Mouse (Mus musculus) heart, embryonic 16.5 days (tissue): ENCODE data around the gene Banp. TPM values are rescaled to one million over a fixed set of nuclear protein-coding genes. Genes with fewer than 3 reads are reported as not detected.

ENCODE experiments used
- ATAC-seq: fragments of 200-750 bp; cut with Nextera tagmentation; replicated peaks from 2 replicates; pipeline ENCODE4 v1.8.0; 2017; ENCODE audit warnings: moderate number of reproducible peaks; ENCODE audit not compliant: insufficient read depth, low FRiP score; ENCODE audit errors: extremely low read depth
- H3K27ac ChIP-seq: fragments of 300-500 bp; sonication (generic); 2 replicates; pipeline ENCODE4 v1.5.1; 2014; ENCODE audit warnings: mild to moderate bottlenecking, low read length, control low read depth, moderate library complexity
- H3K27me3 ChIP-seq: fragments of 300-500 bp; sonication (generic); 2 replicates; pipeline ENCODE4 v1.6.1; 2014; ENCODE audit warnings: low read length, mixed read lengths; ENCODE audit not compliant: control insufficient read depth, insufficient read depth
- H3K36me3 ChIP-seq: fragments of 300-500 bp; sonication (generic); 2 replicates; pipeline ENCODE4 v1.6.1; 2014; ENCODE audit not compliant: control insufficient read depth, insufficient read depth
- H3K4me1 ChIP-seq: fragments of 300-500 bp; sonication (generic); 2 replicates; pipeline ENCODE4 v1.6.1; 2014; ENCODE audit warnings: low read length, mixed read lengths; ENCODE audit not compliant: control insufficient read depth, insufficient read depth
- H3K4me2 ChIP-seq: fragments of 300-500 bp; sonication (generic); 2 replicates; pipeline ENCODE4 v1.6.1; 2014; ENCODE audit warnings: low read depth, mild to moderate bottlenecking, control low read depth, low read length
- H3K4me3 ChIP-seq: fragments of 300-500 bp; sonication (generic); 2 replicates; pipeline ENCODE4 v1.5.1; 2014; ENCODE audit warnings: mild to moderate bottlenecking, control low read depth, low read length
- H3K9ac ChIP-seq: fragments of 300-500 bp; sonication (generic); 2 replicates; pipeline ENCODE4 v1.6.1; 2014; ENCODE audit warnings: low read length, control low read depth
- H3K9me3 ChIP-seq: fragments of 300-500 bp; sonication (generic); replicated peaks from 2 replicates; pipeline ENCODE4 v1.6.1; 2016; ENCODE audit warnings: low read length; ENCODE audit not compliant: control insufficient read depth
- WGBS: fragments of 180-500 bp; shearing (Covaris S2); extraction: QIAGEN DNeasy Blood & Tissue Kit; methylation state at CpG from one replicate; pipeline ENCODE4 v1.1.7; 2014; 5-methylcytosine and 5-hydroxymethylcytosine counted together
- polyA plus RNA-seq: library from polyadenylated mRNA; unstranded; fragments of >200 nt; fragmentation: Nextera tagmentation; extraction: Ambion mirVana; gene quantifications from 2 replicates; pipeline ENCODE4 v1.2.1, GENCODE M21; 2015

Banp gene
- polyA plus RNA-seq, 1 experiment from 2014 or later, result 33.1 TPM

DNA sequence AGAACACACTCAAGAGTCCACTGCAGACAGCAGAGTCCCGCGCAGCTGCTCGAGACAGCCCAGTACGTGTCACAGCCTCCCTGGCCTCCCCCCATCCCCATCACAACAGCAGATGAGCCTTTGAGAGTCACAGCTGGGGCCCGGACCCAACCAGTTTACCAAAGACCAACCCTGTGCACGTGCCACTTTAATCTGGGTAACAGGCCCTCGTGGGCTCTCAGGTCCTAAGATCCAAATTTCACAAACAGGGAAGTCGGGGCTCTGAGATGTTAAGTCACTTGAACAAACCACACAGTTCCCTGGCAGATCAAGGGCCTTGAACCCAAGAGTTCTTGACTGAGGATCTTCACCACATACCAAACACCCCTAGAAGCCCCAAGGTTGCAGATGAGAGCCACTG, 28.0 kb upstream of the Banp start:
- H3K4me2 ChIP-seq, result no peak overlapping the region
- WGBS, result 72% methylated on average over 8 of the region's 8 CpGs
- H3K4me3 ChIP-seq, result no peak overlapping the region
- H3K27ac ChIP-seq, result peak overlapping the region; percentile 53
- no peaks in the 10 kb centered on the region for H3K36me3 ChIP-seq
- H3K9me3 ChIP-seq, result no peaks in the 10 kb centered on the region
- H3K9ac ChIP-seq, result no peak overlapping the region
- H3K27me3 ChIP-seq, result no peaks in the 10 kb centered on the region
- ATAC-seq, result no peak
- no peaks in the 10 kb centered on the region; the same call in 1 of the 2 replicates for H3K4me1 ChIP-seq

DNA sequence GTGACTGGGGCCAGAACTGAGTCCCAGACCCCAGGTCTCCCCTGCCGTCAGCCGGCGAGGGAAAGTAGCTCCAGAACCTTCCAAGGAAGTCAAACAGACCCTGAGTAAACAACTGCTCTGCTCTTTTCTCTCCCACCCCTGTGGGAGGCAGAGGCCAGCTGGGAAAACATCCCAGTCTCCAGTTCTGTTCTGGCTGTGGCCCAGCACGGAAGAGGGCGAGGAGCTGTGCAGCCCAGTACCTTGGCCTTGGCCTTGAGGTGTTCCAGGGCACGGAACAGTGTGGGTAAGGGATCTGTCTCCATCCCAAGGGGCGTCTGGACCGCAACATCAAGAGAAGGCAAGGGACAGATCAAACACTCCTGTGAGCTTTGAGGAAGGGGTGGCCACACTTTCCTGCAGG, 27.4 kb upstream of the Banp start:
- H3K9ac ChIP-seq, result no peak overlapping the region
- H3K9me3 ChIP-seq, result no peaks in the 10 kb centered on the region
- no peaks in the 10 kb centered on the region; the same call in 1 of the 2 replicates for H3K4me1 ChIP-seq
- H3K36me3 ChIP-seq, result no peaks in the 10 kb centered on the region
- H3K27me3 ChIP-seq, result no peaks in the 10 kb centered on the region
- WGBS, result 49% methylated on average over 8 of the region's 8 CpGs
- ATAC-seq, result peak; percentile 46; the same call in 1 of the 2 replicates
- H3K4me2 ChIP-seq, result no peak overlapping the region
- no peak overlapping the region for H3K4me3 ChIP-seq
- H3K27ac ChIP-seq, result peak overlapping the region; percentile 53

GRCm38 (mm10) chr8:121924681-121925080, 24.9 kb upstream of the Banp start:
- H3K4me2 ChIP-seq, result no peak overlapping the region
- no peak overlapping the region for H3K9ac ChIP-seq
- no peak for ATAC-seq
- H3K27me3 ChIP-seq, result no peaks in the 10 kb centered on the region
- H3K4me3 ChIP-seq, result no peak overlapping the region
- 73% methylated on average over 5 of the region's 5 CpGs for WGBS
- H3K4me1 ChIP-seq, result no peaks in the 10 kb centered on the region; the same call in 1 of the 2 replicates
- H3K27ac ChIP-seq, result no peak overlapping the region
- H3K36me3 ChIP-seq, result no peaks in the 10 kb centered on the region
- no peaks in the 10 kb centered on the region for H3K9me3 ChIP-seq

DNA sequence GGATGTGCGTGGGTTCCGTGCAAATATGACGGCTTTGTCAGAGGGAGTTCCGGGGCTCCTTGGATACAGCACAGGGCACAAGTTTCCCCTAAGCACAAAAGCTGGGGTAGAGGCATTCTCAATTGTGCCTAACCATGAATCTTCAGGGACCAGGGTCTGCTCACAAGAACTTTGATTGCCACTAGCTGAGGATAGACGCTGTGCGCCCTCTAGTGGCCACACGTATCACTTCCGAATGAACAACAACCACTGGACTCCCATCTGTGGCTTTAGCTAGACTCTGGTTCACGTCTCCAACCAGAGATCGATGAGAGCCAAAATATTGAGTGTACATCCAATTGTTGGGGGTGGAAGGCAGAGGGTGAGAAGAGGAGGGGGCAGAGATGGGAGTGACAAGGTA, 23.9 kb upstream of the Banp start:
- no peak for ATAC-seq
- WGBS, result 29% methylated on average over 10 of the region's 10 CpGs
- Histone ChIP-seq H3K9ac (no peak overlapping the region), H3K4me1 (no peaks in the 10 kb centered on the region; the same call in 1 of the 2 replicates), H3K4me2 (no peak overlapping the region), H3K36me3 (no peaks in the 10 kb centered on the region), H3K27me3 (no peaks in the 10 kb centered on the region), H3K4me3 (no peak overlapping the region), H3K27ac (no peak overlapping the region), H3K9me3 (no peaks in the 10 kb centered on the region)

DNA sequence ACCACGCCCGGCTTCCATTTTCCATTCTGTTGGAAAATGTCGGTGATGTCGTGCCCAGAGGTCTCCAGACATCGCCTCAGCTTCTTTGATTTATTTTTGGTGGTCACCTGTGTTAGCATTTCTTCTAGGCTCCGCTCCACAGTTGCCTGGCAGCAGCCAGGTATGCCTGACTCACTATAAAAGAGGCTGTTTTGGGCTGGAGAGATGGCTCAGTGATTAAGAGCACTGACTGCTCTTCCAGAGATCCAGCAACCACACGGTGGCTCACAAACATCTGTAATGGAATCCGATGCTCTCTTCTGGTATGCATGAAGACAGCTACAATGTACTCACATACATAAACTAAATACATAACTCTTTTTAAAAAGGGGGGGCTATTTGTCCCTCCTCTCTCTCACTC, 23.3 kb upstream of the Banp start:
- Histone ChIP-seq H3K9ac (no peak overlapping the region), H3K9me3 (no peaks in the 10 kb centered on the region), H3K4me2 (no peak overlapping the region), H3K27me3 (no peaks in the 10 kb centered on the region), H3K27ac (no peak overlapping the region), H3K4me1 (no peaks in the 10 kb centered on the region; the same call in 1 of the 2 replicates), H3K36me3 (no peaks in the 10 kb centered on the region), H3K4me3 (no peak overlapping the region)
- ATAC-seq, result no peak
- 56% methylated on average over 8 of the region's 8 CpGs for WGBS

GRCm38 (mm10) chr8:121927316-121927715, 22.2 kb upstream of the Banp start:
- Histone ChIP-seq H3K4me1 (no peaks in the 10 kb centered on the region), H3K27me3 (no peaks in the 10 kb centered on the region), H3K9ac (no peak overlapping the region), H3K4me2 (no peak overlapping the region), H3K36me3 (no peaks in the 10 kb centered on the region), H3K27ac (no peak overlapping the region), H3K9me3 (no peaks in the 10 kb centered on the region), H3K4me3 (no peak overlapping the region)
- ATAC-seq, result no peak
- WGBS, result 35% methylated on average over 8 of the region's 8 CpGs

- peaks cover 3% of the 10 kb centered on the region for H3K4me1 ChIP-seq
- no peak overlapping the region for H3K9ac ChIP-seq
- H3K4me2 ChIP-seq, result no peak overlapping the region
- 73% methylated on average over 4 of the region's 4 CpGs for WGBS
- H3K9me3 ChIP-seq, result no peaks in the 10 kb centered on the region
- H3K4me3 ChIP-seq, result no peak overlapping the region
- no peaks in the 10 kb centered on the region for H3K36me3 ChIP-seq
- H3K27me3 ChIP-seq, result no peaks in the 10 kb centered on the region
- H3K27ac ChIP-seq, result no peak overlapping the region
- ATAC-seq, result no peak
Measured at GRCm38 (mm10) chr8:121930047-121930446, 19.5 kb upstream of the Banp start.

GRCm38 (mm10) chr8:121931571-121931970, 18.0 kb upstream of the Banp start:
- Histone ChIP-seq H3K4me3 (no peak overlapping the region), H3K4me1 (peaks cover 7% of the 10 kb centered on the region), H3K36me3 (no peaks in the 10 kb centered on the region), H3K4me2 (no peak overlapping the region), H3K9me3 (no peaks in the 10 kb centered on the region), H3K27ac (no peak overlapping the region), H3K27me3 (no peaks in the 10 kb centered on the region), H3K9ac (no peak overlapping the region)
- WGBS, result 79% methylated on average over 7 of the region's 7 CpGs
- no peak for ATAC-seq

DNA sequence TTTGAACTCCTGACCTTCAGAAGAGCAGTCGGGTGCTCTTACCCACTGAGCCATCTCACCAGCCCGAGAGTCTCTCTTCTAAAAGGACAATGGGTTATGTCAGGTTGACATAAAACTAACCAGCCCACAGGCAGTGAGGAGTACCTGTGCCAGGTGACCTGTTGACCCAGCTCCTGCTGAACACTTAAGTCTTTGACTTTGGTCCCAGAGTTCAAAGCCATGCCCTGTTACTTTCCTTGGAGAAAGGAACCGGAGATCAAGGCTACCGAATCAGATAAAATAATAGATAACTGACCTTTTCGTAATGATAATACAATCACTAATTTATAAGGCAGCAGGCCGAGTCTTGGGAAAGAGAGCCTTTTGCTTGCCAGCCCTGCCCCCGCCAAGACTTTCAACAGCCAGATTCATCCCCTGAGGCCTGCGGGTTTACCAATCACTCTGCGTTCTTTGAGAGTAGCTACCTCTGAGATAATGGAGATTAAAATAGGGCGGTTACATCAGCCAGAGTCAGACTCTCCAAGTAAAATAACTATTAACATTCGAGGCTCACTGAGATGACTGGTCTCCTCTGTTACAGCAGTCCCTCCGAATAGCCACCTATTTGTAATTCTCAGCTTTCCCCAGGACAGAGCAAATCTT, 17.4 kb upstream of the Banp start:
- Histone ChIP-seq H3K36me3 (no peaks in the 10 kb centered on the region), H3K4me3 (no peak overlapping the region), H3K27ac (no peak overlapping the region), H3K4me1 (peaks cover 7% of the 10 kb centered on the region), H3K4me2 (no peak overlapping the region), H3K27me3 (no peaks in the 10 kb centered on the region), H3K9ac (no peak overlapping the region), H3K9me3 (no peaks in the 10 kb centered on the region)
- ATAC-seq, result no peak
- WGBS, result 60% methylated on average over 12 of the region's 12 CpGs
